Mouse (Mus musculus): ENCODE measurements at regions not wholly inside any gene's neighbourhood (a gene's known extent, or its start where the extent isn't known, plus 50 kb on each side); places are given as distances from the start of the nearest gene placed in this dataset.
"Not testable (repeated sequence)": the region's sequence is repeated elsewhere in the genome, so short reads cannot be mapped to it uniquely, and the experiment has no call there.

DNA sequence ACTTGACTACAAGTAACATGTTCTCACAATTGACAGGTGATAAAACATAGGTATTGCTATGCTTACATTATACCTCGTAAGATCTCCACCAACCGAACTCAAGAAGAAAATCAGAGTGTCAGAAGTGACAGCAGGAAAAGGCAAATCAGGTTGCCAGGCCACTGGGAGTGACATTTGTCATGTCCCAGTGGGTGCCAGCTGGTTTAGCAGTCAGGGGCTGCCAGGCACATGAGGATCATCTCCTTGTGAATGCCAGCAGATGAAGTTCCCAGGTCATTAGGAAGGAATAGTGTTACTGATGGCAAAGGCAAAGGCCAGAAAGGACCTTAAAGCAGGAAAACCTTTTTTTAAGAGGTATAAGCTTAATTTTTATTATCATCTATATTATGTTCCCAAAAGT, 1711.7 kb downstream of the Pla2g4a start:
- no peak for ATAC-seq (ENCODE audit: low FRiP score)
- TF ChIP-seq CTCF (IDR thresholded peaks at IDR 0.05): no peak
- 78% methylated on average over 2 of the region's 2 CpGs for WGBS
- Histone ChIP-seq H3K27ac (ENCODE audit: low read depth, low read length) (no peak overlapping the region), H3K36me3 (ENCODE audit: insufficient read depth, low read length) (no peaks in the 10 kb centered on the region), H3K9ac (replicated peaks; ENCODE audit: low read length, poor library complexity, severe bottlenecking) (no peak overlapping the region), H3K4me3 (ENCODE audit: low read depth, low read length) (no peak overlapping the region), H3K9me3 (ENCODE audit: low read length) (no peaks in the 10 kb centered on the region), H3K4me2 (ENCODE audit: low read depth, low read length, poor library complexity, severe bottlenecking) (no peak overlapping the region), H3K4me1 (ENCODE audit: insufficient read depth, low read length) (no peaks in the 10 kb centered on the region), H3K27me3 (ENCODE audit: insufficient read depth, low read length) (no peaks in the 10 kb centered on the region)
- DNase-seq (ENCODE audit: low spot score): peak; percentile 14

DNA sequence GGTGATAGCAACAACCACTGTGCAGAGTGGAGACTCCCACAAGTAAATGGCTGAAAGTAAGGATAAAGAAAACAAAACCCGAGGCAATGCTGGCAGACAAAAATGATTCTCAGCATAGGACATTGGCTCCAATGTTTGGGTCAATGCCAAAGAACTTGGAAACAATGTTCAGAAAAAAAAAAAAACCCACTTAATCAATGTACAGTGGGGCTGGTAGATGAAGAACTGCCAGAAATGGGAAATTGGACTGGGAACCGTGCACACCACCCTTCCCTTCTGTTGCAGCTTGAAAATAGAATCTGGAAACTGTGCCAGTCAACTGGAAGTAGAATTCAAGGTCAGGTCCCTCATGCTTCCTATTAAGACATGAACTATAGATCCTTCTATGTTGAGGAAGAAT, 1714.4 kb downstream of the Pla2g4a start:
- ATAC-seq (ENCODE audit: low FRiP score) (no peak), DNase-seq (ENCODE audit: low spot score) (peak; percentile 9)
- Histone ChIP-seq H3K4me1 (ENCODE audit: insufficient read depth, low read length) (no peaks in the 10 kb centered on the region), H3K27ac (ENCODE audit: low read depth, low read length) (no peak overlapping the region), H3K27me3 (ENCODE audit: insufficient read depth, low read length) (no peaks in the 10 kb centered on the region), H3K9ac (replicated peaks; ENCODE audit: low read length, poor library complexity, severe bottlenecking) (no peak overlapping the region), H3K9me3 (ENCODE audit: low read length) (no peaks in the 10 kb centered on the region), H3K4me3 (ENCODE audit: low read depth, low read length) (no peak overlapping the region), H3K4me2 (ENCODE audit: low read depth, low read length, poor library complexity, severe bottlenecking) (no peak overlapping the region), H3K36me3 (ENCODE audit: insufficient read depth, low read length) (no peaks in the 10 kb centered on the region)
- TF ChIP-seq CTCF (IDR thresholded peaks at IDR 0.05): no peak
- WGBS: 79% methylated on average over 2 of the region's 2 CpGs

DNA sequence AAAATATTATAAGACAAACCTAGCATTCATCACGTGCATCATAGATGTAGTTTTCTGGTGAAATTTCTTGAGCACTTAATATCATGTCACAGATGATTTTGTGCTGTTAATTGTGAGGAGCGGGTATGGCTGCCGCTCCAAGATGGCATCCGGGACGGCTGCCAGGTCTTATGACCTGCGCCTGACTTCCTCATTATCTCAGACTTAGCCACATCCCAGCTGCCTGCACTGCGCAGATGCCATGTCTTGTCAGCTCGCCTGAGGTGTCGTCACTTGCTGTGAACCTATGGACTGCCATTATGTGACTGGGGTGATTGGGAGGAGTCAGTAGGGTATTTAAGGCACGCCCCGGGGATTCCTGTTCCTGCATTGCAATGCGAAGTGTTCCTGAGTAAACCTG, 1732.8 kb downstream of the Brinp3 start:
- H3K4me3 ChIP-seq (ENCODE audit: low read depth, low read length); H3K27ac ChIP-seq (ENCODE audit: low read depth, low read length); H3K4me1 ChIP-seq (ENCODE audit: insufficient read depth, low read length); H3K27me3 ChIP-seq (ENCODE audit: insufficient read depth, low read length); H3K9ac ChIP-seq (replicated peaks; ENCODE audit: low read length, poor library complexity, severe bottlenecking); H3K36me3 ChIP-seq (ENCODE audit: insufficient read depth, low read length); ATAC-seq (ENCODE audit: low FRiP score); H3K4me2 ChIP-seq (ENCODE audit: low read depth, low read length, poor library complexity, severe bottlenecking); H3K9me3 ChIP-seq (ENCODE audit: low read length): not testable (repeated sequence)
- WGBS: 88% methylated on average over 12 of the region's 12 CpGs
- DNase-seq (ENCODE audit: low spot score): peak; percentile 37
